Mouse (Mus musculus): ENCODE results near the gene Kcnmb2.

GRCm38 (mm10) chr3:32043814-32044213 is 141.5 kb downstream of the Kcnmb2 start:
- TF ChIP-seq CTCF (conservative IDR thresholded peaks at IDR 0.05 in 1 of 2, IDR thresholded peaks at IDR 0.05 in 1 of 2; ENCODE audit: low read depth in 2 of 2, low read length in 2 of 2) (no peak), POLR2A (IDR thresholded peaks at IDR 0.05; ENCODE audit: low read depth, low read length) (no peak), USF1 (IDR thresholded peaks at IDR 0.05; ENCODE audit: low read depth, low read length) (no peak), HCFC1 (IDR thresholded peaks at IDR 0.05; ENCODE audit: low read depth, low read length) (no peak), ZC3H11A (IDR thresholded peaks at IDR 0.05; ENCODE audit: low read depth, low read length) (no peak), ZNF384 (IDR thresholded peaks at IDR 0.05; ENCODE audit: low read depth, low read length) (no peak), ELF1 (IDR thresholded peaks at IDR 0.05; ENCODE audit: low read depth, low read length) (no peak), MAFK (IDR thresholded peaks at IDR 0.05; ENCODE audit: insufficient replicate concordance, low read length) (no peak), TBP (conservative IDR thresholded peaks at IDR 0.05; ENCODE audit: low read depth, low read length) (no peak), MAX (IDR thresholded peaks at IDR 0.05; ENCODE audit: low read length) (no peak), GABPA (IDR thresholded peaks at IDR 0.05; ENCODE audit: insufficient replicate concordance, low read depth, low read length) (no peak), JUND (conservative IDR thresholded peaks at IDR 0.05; ENCODE audit: low read depth, low read length) (no peak), MAZ (IDR thresholded peaks at IDR 0.05; ENCODE audit: low read depth, low read length) (no peak), BHLHE40 (IDR thresholded peaks at IDR 0.05; ENCODE audit: low read depth, low read length) (no peak)
